Mouse (Mus musculus) kidney, adult 9 months (tissue): ENCODE results near the gene Slc25a48.

ENCODE experiments used
- DNase-seq: peaks from one replicate; pipeline ENCODE4 v3.0.0; 2022

The Slc25a48 gene

DNA sequence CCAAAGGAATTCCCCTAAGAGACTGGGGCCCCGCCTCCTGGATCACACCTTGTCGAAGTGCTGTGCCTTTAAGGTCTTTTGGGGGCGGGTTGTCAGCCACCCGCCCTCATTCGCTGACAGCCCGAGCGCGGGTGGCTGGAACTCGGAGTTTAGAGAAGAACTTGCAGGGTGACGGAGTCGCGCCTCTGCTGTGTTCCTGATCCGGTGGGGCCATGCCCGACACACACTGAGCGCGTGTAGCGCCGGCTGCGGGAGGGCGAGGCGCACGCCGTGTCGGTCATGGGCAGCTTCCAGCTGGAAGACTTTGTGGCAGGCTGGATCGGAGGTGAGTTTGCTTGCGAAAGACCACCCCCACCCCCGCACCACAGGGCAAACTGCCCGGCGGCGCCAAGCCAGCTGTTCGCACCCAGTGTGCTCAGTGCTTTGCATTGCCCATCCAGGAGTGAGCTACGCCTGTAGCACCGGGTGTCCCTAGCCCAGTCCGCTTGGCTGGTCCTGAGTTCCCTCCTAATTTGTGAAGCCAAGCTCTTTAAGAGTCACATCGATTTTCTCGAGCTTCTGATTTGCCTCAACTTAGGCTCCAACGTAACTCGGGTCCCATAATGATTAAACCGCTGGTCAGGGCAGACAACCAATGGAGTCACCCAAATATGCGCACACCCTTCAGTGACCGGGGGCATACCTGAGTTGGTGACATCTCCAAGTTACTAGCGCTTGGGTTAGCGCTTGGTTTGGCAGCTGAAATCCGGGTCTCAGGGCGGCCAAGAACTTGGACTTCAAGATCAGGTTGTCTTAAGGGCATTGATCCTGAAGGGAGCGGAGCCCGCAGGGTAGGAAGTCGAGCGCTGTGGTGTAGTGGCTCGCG is at the start of gene Slc25a48:
TSS of gene Slc25a48 (plus strand) at position 145 of the 865 bp plus-strand sequence.
- peak; percentile 95 for DNase-seq

DNA sequence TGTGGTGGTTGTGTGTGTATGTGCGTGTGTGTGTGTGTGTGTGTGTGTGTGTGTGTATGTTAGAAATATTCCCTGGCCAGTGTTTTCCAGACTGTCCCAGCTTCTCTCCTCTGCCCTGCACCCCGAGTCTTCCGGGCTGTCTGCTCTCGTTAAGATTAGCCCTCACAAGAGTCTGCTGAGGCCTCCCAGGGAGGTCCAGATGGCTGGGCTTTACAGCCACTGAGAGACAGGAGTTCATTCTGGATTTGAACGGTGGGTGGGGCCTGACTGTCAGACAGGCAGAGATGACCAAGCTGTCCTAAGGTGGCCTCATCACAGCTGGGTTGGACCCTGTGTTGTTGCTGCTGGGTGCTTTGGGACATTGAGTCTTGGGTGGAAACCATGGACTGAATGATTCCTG is 40.6 kb upstream of the Slc25a48 start:
- DNase-seq, result no peak

DNA sequence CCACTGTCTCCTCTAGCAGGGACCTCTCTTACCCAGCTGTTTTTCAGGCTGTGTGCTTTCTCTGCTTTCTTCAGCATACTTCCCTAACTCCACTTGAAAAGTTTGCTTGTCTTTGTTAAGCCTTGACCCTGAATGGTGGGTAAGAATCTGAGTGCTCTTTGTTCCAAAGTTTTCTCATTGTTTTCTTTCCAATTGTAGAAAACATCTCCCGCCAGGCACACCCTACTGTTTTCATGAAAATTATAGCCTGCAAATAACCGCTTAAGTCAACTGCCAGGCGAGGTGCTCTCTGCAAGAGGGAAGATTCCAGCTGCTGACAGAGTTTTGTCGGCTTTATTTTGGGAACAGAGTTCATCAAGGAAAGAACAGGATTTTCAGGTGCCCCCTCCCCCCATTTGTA is 37.0 kb upstream of the Slc25a48 start:
- no peak for DNase-seq

GRCm38 (mm10) chr13:56403381-56404086 is 34.6 kb upstream of the Slc25a48 start:
- no peak for DNase-seq

DNA sequence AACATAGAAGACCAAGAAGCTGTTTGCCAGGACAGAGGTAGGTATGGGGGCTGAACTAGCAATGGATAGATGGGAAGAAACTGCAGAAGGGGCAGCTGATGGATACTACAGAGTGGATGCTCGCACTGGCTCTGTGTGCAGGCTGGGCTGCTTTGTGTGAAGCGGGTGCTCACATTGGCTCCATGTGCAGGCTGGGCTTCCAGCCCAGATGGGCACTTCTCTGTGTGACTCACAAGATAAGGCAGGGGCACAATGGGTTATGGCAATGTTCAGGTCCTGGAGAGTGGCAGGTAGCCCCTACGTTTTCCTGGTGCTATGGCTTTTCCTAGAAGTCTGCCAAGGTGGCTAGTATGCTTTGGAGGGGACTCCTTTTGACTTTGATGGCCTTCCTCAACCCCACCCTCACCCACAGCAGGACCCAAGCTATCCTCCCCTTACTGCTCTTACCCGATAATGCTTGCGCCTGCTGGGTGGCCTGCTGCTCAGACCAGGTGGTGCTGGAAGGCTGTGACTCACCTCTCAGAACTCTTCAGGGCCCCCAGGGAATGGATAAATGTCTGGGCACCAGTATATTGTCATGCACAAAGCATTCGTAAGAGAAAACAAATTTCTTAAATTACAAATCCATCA is 33.5 kb upstream of the Slc25a48 start:
- no peak for DNase-seq

DNA sequence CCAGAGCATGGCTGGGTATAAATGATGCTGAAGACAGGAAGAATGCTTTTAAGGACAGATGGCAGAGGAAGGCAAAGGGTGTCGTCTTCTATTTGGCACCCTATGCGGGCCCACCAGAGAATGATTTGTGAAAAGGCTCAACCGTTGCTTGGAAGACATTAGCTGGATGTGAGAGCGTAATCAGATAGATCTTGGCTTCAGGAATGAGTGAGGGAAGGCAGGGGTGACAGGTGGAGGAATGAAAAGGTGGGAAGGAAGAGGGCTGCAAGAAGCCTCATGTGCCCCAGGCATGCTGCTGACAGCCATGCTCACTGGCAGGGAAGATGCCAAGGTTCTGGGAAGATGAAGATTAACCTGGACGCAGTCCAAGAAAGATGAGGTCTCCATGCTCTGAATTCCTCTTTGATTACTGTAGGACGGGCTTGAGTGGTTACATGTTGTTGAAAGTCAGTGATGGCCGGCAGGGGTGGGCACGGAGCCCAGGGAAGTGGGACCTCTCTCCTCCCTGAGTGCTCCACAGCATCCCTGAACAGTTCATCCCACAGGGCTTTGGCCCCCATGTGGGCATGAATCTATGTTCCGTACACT is 25.8 kb upstream of the Slc25a48 start:
- no peak for DNase-seq

GRCm38 (mm10) chr13:56418685-56419483 is 19.3 kb upstream of the Slc25a48 start:
- DNase-seq, result no peak

DNA sequence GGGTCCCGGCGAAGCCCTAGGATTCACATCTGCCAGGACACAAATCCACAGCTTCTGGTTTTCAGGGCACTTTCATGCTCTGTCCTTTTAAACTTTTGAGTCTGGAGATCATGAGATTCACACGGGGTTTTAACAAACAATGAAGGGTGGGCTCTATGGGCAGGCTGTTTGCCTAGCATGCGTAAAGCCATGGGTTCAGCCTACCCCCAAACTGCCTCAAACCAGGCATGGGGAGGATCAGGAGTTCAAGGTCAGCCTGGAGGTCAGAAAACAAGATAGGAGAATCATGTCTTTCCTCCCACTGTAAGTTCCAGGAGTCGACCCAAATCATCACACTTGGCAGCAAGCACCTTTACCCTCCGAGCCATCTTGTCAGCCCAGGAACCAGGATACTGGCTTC is 18.6 kb upstream of the Slc25a48 start:
- no peak for DNase-seq

- DNase-seq, result peak; percentile 74
These were observed 16.0 kb upstream of the Slc25a48 start for GRCm38 (mm10) chr13:56422072-56422723.

GRCm38 (mm10) chr13:56425931-56426330 is 12.2 kb upstream of the Slc25a48 start:
- no peak for DNase-seq

DNA sequence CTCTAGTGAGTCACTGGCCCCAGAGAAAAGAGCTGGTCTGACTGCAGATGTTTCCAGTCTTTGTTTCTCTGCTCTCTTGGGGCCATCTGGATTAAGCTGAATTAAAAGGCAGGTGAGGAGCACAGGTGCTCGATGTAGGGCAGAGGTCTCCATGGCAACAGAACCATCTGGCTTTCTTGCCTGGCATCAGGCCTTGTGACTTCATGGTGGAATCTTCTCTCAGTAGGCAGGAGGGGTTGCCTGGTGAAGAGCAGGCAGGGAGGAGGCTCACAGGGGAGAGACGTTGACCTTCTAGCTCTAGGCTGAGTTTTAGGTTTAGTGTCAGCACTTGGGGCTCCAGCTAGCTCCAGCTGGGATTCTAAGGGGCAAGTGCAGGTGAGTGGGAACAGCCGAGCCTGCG is 11.8 kb upstream of the Slc25a48 start, which contains the start of gene Gm3045:
TSS of gene Gm3045 (plus strand) at position 230 of the 400 bp plus-strand sequence.
- DNase-seq, result no peak

GRCm38 (mm10) chr13:56428724-56429500 is 9.2 kb upstream of the Slc25a48 start:
- DNase-seq, result peak; percentile 69

GRCm38 (mm10) chr13:56432496-56432895 is 5.7 kb upstream of the Slc25a48 start:
- no peak for DNase-seq

- peak; percentile 68 for DNase-seq
These were observed 4.7 kb upstream of the Slc25a48 start for GRCm38 (mm10) chr13:56433466-56433865.

- peak; percentile 93 for DNase-seq
These were observed 3.8 kb upstream of the Slc25a48 start for GRCm38 (mm10) chr13:56434311-56434751.

- no peak for DNase-seq
These were observed 2.4 kb upstream of the Slc25a48 start for GRCm38 (mm10) chr13:56435615-56436287.

GRCm38 (mm10) chr13:56443411-56443810 is 5.3 kb downstream of the Slc25a48 start:
- no peak for DNase-seq

- no peak for DNase-seq
These were observed 6.0 kb downstream of the Slc25a48 start for GRCm38 (mm10) chr13:56444112-56444511.

DNA sequence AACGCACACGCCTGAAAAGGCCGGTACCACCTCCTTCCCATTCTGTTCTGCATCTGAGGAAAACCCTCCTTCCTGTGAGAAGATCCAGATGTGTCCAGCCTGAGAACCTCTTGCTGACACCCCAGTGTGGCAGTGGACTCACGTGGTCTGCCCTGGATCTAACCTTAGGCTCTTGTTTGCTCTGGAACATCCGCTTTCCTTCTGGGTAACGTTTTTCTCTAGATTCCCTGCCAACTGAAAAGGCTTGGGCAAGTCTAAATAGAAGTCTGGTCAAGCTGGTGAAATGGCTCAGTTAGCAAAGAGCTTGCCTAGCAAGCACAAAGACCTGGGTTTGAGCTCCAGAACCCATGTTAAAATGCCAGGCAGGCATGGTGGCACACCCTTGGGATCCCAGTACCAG is 6.8 kb downstream of the Slc25a48 start:
- no peak for DNase-seq
